Mouse (Mus musculus) intestine, embryonic 15.5 days (tissue): Measurements from ENCODE around the gene Ctnnbip1. TPM values are rescaled to one million over a fixed set of nuclear protein-coding genes. Genes with fewer than 3 reads are reported as not detected.

Experiments
- ATAC-seq: fragments of 200-750 bp; cut with Nextera tagmentation; 2 replicates; pipeline ENCODE4 v1.8.0; 2017; ENCODE audit warnings: moderate TSS enrichment, moderate library complexity
- H3K27ac ChIP-seq: fragments of 300-500 bp; sonication (generic); 2 replicates; pipeline ENCODE4 v1.5.1; 2015; ENCODE audit warnings: mild to moderate bottlenecking, inconsistent platforms
- H3K27me3 ChIP-seq: fragments of 300-500 bp; sonication (generic); replicated peaks from 2 replicates; pipeline ENCODE4 v1.6.1; 2015; ENCODE audit warnings: inconsistent platforms
- H3K36me3 ChIP-seq: fragments of 300-500 bp; sonication (generic); 2 replicates; pipeline ENCODE4 v1.6.1; 2015; ENCODE audit warnings: inconsistent platforms
- H3K4me1 ChIP-seq: fragments of 300-500 bp; sonication (generic); replicated peaks from 2 replicates; pipeline ENCODE4 v1.6.1; 2015; ENCODE audit warnings: inconsistent platforms
- H3K4me2 ChIP-seq: fragments of 300-500 bp; sonication (generic); replicated peaks from 2 replicates; pipeline ENCODE4 v1.6.1; 2015; ENCODE audit warnings: mild to moderate bottlenecking, inconsistent platforms
- H3K4me3 ChIP-seq: fragments of 300-500 bp; sonication (generic); replicated peaks from 2 replicates; pipeline ENCODE4 v1.5.1; 2015; ENCODE audit warnings: inconsistent platforms
- H3K9ac ChIP-seq: fragments of 300-500 bp; sonication (generic); 2 replicates; pipeline ENCODE4 v1.6.1; 2015; ENCODE audit warnings: inconsistent platforms
- H3K9me3 ChIP-seq: fragments of 300-500 bp; sonication (generic); 2 replicates; pipeline ENCODE4 v1.6.1; 2016; ENCODE audit warnings: inconsistent platforms
- WGBS: fragments of 180-500 bp; shearing (Covaris S2); methylation state at CpG from one replicate; pipeline ENCODE4 v1.1.7; 2015; 5-methylcytosine and 5-hydroxymethylcytosine counted together
- polyA plus RNA-seq: library from polyadenylated mRNA; unstranded; fragments of >200 nt; fragmentation: Nextera tagmentation; extraction: Ambion mirVana; gene quantifications from 2 replicates; pipeline ENCODE4 v1.2.1, GENCODE M21; 2015

The Ctnnbip1 gene
- polyA plus RNA-seq, 1 experiment from 2014 or later = 43.8 TPM

DNA sequence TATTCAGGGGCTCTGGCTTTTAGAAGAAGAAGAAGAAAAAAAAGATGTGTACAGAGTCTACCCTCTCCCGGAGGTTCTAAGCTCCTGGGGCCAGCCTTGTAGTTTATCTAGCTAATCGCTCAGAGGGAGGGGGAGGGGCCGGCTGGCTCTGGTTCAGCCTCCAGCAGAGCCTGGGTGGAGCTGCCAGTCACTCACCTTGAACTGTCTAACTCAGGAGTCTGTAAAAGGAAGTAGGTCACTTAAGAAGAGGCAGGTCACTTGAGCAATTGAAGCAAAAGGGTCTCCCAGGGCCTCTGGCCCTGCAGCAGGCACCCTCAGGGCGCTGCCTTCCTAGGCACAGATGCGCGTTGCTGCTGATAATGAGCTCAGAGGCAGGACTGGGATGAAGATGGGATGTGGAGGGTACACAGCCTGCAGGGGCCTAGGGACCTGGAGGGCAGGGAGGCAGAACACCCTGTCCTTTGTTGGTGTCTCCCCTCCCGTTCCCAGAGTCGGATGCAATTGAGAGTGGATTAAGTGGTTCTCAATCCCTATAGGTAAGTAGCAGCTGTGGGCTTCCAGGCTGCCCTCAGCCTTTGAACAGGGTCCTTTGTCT is 49.5 kb downstream of the Ctnnbip1 start:
- H3K9ac ChIP-seq = no peak overlapping the region
- H3K27me3 ChIP-seq = no peaks in the 10 kb centered on the region
- H3K4me1 ChIP-seq = peaks cover 63% of the 10 kb centered on the region

DNA sequence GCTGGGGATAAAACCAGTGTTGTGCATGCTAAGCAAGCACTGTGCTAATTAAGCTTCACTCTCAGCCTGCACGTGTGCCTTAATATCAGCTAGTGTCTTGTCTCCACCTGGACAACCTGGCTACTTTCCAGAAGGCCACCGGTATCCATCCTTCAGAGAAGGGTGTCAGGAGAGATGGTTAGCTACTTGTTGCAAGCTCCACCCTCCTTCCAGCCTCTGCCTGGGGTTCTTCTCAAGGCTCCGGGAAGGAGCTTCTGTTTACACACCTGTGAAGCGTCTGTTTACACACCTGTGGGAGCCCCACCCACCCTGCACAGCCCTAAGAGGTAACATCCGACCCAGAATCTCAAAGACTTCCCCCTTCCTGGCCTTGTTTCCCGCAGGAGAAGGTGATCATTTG is 50.6 kb downstream of the Ctnnbip1 start:
- Histone ChIP-seq H3K27ac (peak overlapping the region; percentile 83; the same call in 1 of the 2 replicates), H3K9me3 (no peaks in the 10 kb centered on the region), H3K9ac (no peak overlapping the region), H3K4me3 (no peak overlapping the region), H3K4me2 (no peak overlapping the region), H3K27me3 (no peaks in the 10 kb centered on the region), H3K36me3 (0 out of 2 replicates have a peak, but pooled peaks cover 4% of the 10 kb centered on the region), H3K4me1 (peaks cover 60% of the 10 kb centered on the region)
- ATAC-seq = 0 out of 2 replicates have a peak, but pooled peaks have one; percentile 35
- WGBS = 36% methylated on average over 6 of the region's 6 CpGs

More for the DNA sequence above, 49.5 kb downstream of the Ctnnbip1 start:
- 24% methylated on average over 8 of the region's 8 CpGs for WGBS
- peak; percentile 56 for ATAC-seq
- Histone ChIP-seq H3K27ac (peak overlapping the region; percentile 83), H3K36me3 (0 out of 2 replicates have a peak, but pooled peaks cover 4% of the 10 kb centered on the region), H3K4me2 (peak overlapping the region; percentile 9; the same call in 1 of the 2 replicates), H3K9me3 (no peaks in the 10 kb centered on the region), H3K4me3 (no peak overlapping the region)

DNA sequence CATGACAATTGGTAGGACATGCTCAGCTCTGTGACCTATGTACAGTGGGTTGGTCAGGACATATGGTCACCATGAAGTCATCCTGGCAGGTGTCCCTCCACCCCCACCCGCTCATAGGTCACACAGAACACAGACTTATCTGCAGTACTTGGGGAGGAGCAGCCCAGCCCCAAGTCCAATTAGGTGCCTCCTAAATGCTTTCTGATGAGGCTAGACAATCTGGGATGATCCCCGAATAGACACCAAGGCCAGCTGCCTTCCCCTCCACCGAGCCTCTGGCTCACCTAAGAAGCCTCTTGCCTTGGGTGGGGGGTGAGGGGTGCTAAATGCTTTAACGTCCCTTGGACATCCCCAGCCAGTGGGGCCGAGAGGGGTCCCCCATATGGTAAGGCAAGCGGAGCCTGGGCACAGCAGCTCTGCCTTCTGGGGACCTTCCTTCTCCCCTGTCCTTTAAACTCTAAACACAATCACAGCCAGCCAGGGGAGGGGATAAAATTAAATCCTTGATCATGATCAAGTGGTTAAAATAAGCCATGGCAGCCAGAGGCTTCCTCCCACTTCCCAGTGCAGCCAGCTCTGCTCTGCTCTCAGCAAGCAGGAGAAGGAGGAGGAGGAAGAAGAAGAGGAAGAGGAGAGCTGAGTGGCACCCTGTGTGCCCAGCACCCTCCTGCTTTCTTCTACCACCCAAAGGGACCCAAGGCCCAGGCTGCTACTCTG is 51.9 kb downstream of the Ctnnbip1 start:
- ATAC-seq = peak; percentile 9; the same call in 1 of the 2 replicates
- no peak overlapping the region for H3K4me2 ChIP-seq
- peaks cover 50% of the 10 kb centered on the region for H3K4me1 ChIP-seq
- 73% methylated on average over 6 of the region's 6 CpGs for WGBS
- H3K27ac ChIP-seq = no peak overlapping the region
- H3K27me3 ChIP-seq = no peaks in the 10 kb centered on the region
- 0 out of 2 replicates have a peak, but pooled peaks cover 4% of the 10 kb centered on the region for H3K36me3 ChIP-seq
- no peak overlapping the region for H3K4me3 ChIP-seq
- no peaks in the 10 kb centered on the region for H3K9me3 ChIP-seq
- no peak overlapping the region for H3K9ac ChIP-seq

DNA sequence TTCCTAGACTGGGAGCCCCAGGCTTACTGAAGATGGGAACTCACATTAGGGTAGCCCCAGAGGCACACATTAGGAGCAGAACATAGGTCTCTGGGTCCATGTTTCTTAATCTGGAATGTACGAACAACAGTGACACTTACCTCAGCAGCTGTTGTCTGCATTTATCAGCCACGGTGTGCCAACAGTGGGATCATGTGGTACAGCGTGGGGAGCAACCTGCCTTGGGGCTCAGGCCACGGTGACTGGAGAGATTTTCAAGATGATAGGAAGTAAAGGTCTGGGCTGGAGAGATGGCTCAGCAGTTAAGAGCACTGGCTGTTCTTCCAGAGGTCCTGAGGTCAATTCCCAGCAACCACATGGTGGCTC is 52.4 kb downstream of the Ctnnbip1 start:
- WGBS = 72% methylated on average over 4 of the region's 4 CpGs
- Histone ChIP-seq H3K36me3 (0 out of 2 replicates have a peak, but pooled peaks cover 4% of the 10 kb centered on the region), H3K27me3 (no peaks in the 10 kb centered on the region), H3K4me3 (no peak overlapping the region), H3K27ac (no peak overlapping the region), H3K9ac (no peak overlapping the region), H3K4me1 (peaks cover 44% of the 10 kb centered on the region), H3K4me2 (no peak overlapping the region), H3K9me3 (no peaks in the 10 kb centered on the region)
- ATAC-seq = no peak

DNA sequence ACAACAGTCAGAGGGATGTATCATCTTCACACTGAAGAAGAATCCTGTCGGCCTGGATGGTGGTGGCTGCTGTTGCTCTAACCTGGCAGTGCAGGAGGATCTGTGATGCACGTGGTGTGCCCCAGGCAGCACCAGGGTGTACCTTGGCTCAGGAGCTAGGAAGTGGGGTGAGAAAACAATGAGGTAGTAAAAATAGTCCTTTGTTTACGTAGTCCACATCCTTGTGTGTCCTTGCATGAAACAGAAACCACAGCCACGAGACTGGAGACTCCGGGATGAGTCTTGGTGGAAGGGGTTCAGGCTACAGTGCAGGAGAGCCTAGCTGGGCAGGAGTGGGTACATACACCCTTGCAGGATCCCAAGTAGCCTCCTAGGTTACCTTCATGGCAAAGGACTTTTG is 53.2 kb downstream of the Ctnnbip1 start:
- H3K4me1 ChIP-seq = peaks cover 43% of the 10 kb centered on the region

DNA sequence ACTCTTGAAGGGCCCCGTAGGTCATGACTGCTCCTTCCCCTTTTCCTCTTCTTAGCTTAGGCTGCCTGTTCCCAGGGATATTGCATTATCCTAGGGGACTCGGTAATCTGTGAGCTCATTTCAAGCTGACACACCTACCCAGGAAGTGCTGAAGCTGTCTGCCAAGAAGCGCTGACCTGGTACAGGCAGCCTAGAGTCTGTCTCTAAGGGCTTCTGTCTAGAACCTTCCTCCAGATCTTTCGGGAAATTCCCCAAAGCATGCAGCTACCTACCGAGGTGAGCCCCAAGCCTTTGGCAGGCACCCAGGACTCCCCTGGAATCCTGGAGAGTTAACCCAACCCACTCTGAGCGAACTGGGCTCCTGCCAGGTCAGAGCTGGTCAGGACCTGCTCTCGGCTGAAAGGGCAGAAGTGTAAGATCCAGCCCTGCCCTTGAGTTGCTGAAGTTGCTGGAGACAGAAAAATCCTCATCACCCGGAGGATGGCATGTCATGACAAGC is 53.7 kb downstream of the Ctnnbip1 start:
- no peak overlapping the region for H3K27ac ChIP-seq
- ATAC-seq = peak; percentile 43
- 52% methylated on average over 8 of the region's 8 CpGs for WGBS
- no peak overlapping the region for H3K4me3 ChIP-seq
- H3K4me1 ChIP-seq = peaks cover 43% of the 10 kb centered on the region
- no peak overlapping the region for H3K9ac ChIP-seq
- no peaks in the 10 kb centered on the region for H3K9me3 ChIP-seq
- H3K36me3 ChIP-seq = no peaks in the 10 kb centered on the region
- H3K4me2 ChIP-seq = no peak overlapping the region
- H3K27me3 ChIP-seq = no peaks in the 10 kb centered on the region

More for the DNA sequence above, 53.2 kb downstream of the Ctnnbip1 start:
- H3K4me2 ChIP-seq = no peak overlapping the region
- no peaks in the 10 kb centered on the region for H3K27me3 ChIP-seq
- H3K36me3 ChIP-seq = no peaks in the 10 kb centered on the region
- H3K9ac ChIP-seq = no peak overlapping the region
- H3K27ac ChIP-seq = no peak overlapping the region
- no peak overlapping the region for H3K4me3 ChIP-seq
- WGBS = 44% methylated on average over 5 of the region's 5 CpGs
- ATAC-seq = peak; percentile 21
- H3K9me3 ChIP-seq = no peaks in the 10 kb centered on the region

DNA sequence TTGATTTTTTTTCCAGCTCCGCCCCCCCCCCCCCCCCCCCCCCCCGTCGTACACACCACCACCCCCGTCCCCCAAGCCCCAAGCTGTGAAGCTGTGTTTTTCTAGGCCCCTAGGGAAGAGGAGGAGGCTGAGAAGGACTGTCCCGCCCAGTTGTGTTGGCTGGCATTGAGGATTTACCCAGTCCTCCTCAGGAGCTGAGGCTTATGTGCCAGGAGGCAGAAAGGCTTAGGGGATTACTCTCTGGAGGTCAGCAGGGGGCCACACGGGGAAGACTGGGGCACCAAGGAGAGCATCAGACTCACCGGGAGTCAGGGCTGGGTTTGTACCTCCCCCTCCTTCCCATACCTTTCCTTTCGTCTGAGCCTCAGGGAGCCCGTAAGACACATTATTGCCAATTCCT is 54.4 kb downstream of the Ctnnbip1 start:
- H3K9ac ChIP-seq = no peak overlapping the region
- no peak overlapping the region for H3K27ac ChIP-seq
- no peaks in the 10 kb centered on the region for H3K27me3 ChIP-seq
- H3K36me3 ChIP-seq = no peaks in the 10 kb centered on the region
- no peak overlapping the region for H3K4me2 ChIP-seq
- ATAC-seq = no peak
- no peaks in the 10 kb centered on the region for H3K9me3 ChIP-seq
- peaks cover 43% of the 10 kb centered on the region for H3K4me1 ChIP-seq
- H3K4me3 ChIP-seq = no peak overlapping the region
- WGBS = 38% methylated on average over 6 of the region's 9 CpGs

DNA sequence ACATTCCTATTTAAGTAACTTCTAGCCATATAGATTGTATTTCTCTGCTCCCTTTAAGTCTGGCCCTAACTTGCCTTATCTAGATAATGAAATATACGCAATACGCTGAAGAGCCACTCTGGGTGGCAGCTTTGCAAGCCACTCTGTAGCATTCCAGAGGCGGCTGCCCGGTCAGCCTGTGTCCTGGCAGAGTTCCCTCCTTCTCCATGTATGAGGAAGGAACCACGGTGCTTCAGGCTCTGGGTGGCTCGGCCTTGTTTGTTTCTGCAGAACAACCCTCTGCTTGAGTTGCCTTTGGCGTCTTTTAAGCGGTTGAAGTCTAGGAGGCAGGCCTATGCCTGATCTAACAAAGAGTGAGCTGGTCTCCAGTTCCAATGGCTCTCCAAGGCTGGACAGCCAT is 54.8 kb downstream of the Ctnnbip1 start:
- H3K4me1 ChIP-seq = peaks cover 40% of the 10 kb centered on the region
- no peak overlapping the region for H3K9ac ChIP-seq
- no peak overlapping the region for H3K4me3 ChIP-seq
- 58% methylated on average over 8 of the region's 8 CpGs for WGBS
- no peaks in the 10 kb centered on the region for H3K9me3 ChIP-seq
- no peak for ATAC-seq
- H3K4me2 ChIP-seq = no peak overlapping the region
- no peaks in the 10 kb centered on the region for H3K27me3 ChIP-seq
- no peaks in the 10 kb centered on the region for H3K36me3 ChIP-seq
- no peak overlapping the region for H3K27ac ChIP-seq

DNA sequence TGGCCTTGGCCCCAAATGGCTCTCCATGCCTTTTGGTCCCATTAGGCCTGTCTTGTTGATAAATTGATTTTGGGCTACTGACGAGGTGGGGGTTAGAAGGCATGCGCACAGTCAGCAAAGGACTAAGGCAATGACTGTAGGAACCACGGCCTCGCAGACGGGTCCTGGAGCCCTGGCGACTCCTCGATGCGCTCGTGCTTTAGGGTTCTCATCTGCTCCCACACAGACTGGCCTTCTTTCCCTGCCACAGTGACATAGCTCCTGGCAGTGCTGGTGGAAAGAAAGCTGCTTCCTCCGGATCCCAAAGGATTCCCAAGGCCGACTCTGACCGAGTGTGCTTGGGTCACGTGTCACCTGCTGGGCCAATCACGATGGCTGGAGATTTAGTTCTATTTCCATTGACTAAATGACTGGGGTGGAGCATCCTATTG is 56.4 kb downstream of the Ctnnbip1 start:
- WGBS = 75% methylated on average over 14 of the region's 14 CpGs
- Histone ChIP-seq H3K27me3 (no peaks in the 10 kb centered on the region), H3K4me3 (no peak overlapping the region), H3K9ac (no peak overlapping the region), H3K27ac (no peak overlapping the region), H3K9me3 (no peaks in the 10 kb centered on the region), H3K36me3 (no peaks in the 10 kb centered on the region), H3K4me1 (peaks cover 25% of the 10 kb centered on the region), H3K4me2 (no peak overlapping the region)
- no peak for ATAC-seq

DNA sequence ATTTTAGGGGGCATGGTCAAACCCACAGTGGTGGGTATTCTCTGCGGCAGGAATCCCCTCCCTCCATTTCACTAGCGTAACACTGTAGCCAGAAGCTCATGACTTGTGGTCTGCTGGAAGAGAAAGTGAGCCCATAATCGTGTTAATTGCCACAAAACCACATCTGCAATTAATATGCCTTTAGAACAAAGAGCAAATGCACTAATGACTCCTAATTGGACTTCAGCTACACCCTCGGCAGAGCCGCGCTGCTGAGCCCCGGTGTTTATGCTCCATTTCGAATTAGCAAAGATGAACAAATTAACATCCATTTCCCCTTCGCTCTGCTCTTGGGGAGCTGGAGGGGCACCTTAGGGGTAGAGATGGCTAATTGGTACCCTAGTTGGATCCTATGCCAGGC is 58.0 kb downstream of the Ctnnbip1 start:
- Histone ChIP-seq H3K9ac (no peak overlapping the region), H3K9me3 (no peaks in the 10 kb centered on the region), H3K36me3 (no peaks in the 10 kb centered on the region), H3K4me3 (no peak overlapping the region), H3K27ac (no peak overlapping the region), H3K4me2 (no peak overlapping the region), H3K4me1 (peaks cover 16% of the 10 kb centered on the region), H3K27me3 (no peaks in the 10 kb centered on the region)
- WGBS = 86% methylated on average over 9 of the region's 9 CpGs
- ATAC-seq = no peak

DNA sequence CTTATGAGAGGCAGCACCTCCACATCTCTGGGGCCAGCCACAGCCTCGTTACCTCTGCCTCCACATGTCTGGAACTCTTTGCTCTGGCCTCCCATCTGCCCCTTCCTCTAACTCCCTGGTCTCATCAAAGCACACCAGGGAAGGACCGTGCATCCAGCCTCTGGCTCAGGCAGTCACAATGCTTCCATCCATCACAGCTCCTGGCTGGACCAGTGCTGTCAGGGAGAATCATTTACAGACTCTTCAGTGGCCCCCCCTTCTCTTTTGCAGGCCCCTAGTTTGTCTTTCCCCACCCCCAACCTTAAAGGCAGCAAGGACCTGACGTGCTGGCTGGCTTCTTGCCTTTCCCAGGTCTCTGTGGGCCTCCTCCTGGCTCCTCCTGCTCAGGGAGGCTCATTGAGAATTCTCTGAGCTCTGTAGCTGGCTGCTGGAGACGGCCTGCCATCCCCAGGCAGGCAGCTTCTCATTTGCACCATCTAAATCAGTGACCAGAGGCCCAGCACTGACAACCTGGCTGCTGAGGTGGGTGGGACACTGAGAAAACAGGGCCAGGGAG is 59.0 kb downstream of the Ctnnbip1 start:
- Histone ChIP-seq H3K4me1 (peaks cover 7% of the 10 kb centered on the region; the same call in 1 of the 2 replicates), H3K36me3 (no peaks in the 10 kb centered on the region), H3K9me3 (no peaks in the 10 kb centered on the region), H3K27me3 (no peaks in the 10 kb centered on the region), H3K27ac (no peak overlapping the region), H3K4me3 (no peak overlapping the region), H3K4me2 (no peak overlapping the region), H3K9ac (no peak overlapping the region)
- WGBS = 20% methylated on average over 4 of the region's 4 CpGs
- ATAC-seq = no peak

DNA sequence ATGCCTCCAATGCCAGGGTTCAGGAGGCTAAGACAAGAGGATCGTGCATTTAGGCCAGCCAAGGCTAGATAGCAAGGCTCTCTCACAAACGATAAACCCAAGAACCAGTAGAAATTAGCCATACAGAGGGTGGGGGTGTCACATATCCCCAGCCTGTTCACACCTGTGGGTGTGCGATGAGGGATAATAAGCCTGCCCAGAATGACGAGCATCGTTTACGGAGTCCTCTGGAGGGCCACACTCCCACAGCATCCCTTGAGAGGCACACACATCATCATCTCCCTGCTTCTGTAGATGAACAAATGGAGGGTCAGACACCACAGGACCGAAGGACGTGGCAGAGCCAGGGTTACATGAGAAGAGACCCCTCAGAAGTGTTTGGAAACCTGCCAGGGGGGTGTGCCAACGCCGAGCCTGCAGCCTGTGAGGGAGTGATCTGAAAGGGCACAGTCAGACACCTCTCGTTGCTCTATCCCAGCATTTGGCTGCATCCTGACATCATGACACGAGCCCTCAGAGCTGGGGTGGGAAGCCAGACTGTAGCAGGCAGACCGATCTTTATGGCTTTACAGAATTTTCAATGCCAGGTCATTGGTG is 60.1 kb downstream of the Ctnnbip1 start:
- H3K4me1 ChIP-seq = no peaks in the 10 kb centered on the region
- WGBS = 63% methylated on average over 13 of the region's 13 CpGs
- no peak for ATAC-seq

More for the DNA sequence above, 60.1 kb downstream of the Ctnnbip1 start:
- Histone ChIP-seq H3K4me2 (no peak overlapping the region), H3K27me3 (no peaks in the 10 kb centered on the region), H3K27ac (no peak overlapping the region), H3K9me3 (no peaks in the 10 kb centered on the region), H3K4me3 (no peak overlapping the region), H3K36me3 (no peaks in the 10 kb centered on the region), H3K9ac (no peak overlapping the region)
